Mouse (Mus musculus): ENCODE measurements around the gene Pim3. TPM values are rescaled to one million over a fixed set of nuclear protein-coding genes. Genes with fewer than 3 reads are reported as not detected.

Pim3 gene
- 73.8 and 74.6 TPM in 2 replicates for polyA plus RNA-seq (2015; fragmentation: Nextera tagmentation; extraction: Ambion mirVana)

DNA sequence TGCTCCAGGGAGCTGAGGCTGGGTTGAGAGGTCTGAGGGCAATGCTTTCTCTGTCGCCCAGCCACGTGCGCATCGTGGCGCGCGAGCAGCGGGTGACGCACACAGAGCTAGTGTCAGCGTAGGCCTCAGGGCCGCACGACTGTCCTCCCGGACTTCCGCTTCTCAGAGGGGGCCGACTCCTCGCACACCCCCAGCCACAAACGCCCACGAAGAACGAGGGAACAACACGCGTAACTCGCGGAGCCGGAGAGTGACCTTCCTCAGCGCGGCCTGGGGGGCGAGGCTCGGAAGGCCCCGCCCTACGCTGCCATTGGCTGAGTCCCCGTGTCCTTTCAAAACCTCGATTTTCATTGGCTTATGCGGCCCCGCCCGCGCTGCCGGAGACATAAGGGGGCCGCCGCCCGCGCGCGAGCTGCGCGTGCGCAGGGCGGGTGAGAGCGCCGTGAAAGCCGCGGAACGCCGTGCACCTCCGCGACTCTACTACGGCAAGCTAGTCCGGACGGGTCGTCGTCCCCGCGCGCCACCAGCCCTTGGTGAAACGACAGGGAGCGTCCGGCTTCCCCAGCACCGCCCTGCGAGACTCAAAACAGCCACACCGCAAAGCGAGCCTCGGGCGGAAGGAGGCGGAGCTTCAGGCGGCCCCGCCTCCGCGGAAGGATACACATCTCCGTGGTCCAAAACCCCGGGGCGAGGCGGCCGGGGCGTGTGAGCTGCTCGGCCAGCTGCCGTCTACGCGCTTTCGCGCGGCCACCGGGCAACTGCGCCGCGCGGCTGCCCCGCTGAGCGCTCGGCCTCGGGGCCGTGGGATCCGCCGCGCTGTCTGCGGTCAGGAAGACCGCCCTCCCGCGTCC is at the start of gene Pim3:
TSS of gene Pim3 (plus strand) at position 415 of the 851 bp plus-strand sequence.

DNA sequence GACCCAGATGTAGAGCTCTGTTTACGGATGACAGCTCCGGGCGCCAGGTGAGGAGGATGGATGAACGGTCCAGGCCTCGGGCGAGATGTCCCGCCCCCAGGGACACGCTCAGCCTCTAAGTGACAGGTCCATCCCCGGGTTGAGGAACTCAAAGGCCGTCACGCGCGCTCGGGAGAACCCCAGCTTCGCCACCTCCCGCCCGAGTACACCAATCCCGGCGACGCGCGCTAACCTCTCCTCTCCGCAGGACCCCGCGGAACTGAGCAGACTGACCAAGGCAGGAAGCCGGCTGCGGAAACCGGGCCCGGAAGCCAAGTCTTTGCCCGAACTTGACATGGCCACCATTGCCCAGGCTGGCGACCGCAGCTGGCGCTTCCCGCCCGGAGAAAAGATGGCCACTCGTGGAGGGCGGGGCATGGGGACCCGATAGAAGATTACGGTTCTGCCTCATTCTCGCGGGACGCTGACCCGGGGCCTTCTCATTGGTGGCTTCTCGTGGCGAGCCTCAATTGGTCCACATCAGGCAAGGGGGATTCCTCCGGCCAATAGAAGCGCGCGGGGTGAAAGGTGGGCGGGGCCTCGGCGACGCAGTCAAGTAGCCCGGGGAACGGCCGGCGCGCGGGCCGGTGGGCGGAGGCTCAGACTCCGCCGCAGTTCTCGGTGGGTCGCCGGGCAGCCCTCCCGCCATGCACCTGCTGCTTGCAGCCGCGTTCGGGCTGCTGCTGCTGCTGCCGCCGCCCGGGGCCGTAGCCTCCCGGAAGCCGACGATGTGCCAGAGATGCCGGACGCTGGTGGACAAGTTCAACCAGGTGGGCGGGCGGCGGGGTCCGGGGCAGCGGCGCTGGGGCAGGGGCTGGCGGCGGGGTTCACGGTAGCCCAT is 42.7 kb upstream of the Pim3 start, which contains the start of the genes Alg12 and Creld2:
TSS of gene Alg12 (minus strand) at position 293 of the 880 bp plus-strand sequence.
TSS of gene Creld2 (plus strand) at position 621 of the 880 bp plus-strand sequence.

Other genes starting within 250 kb of the Pim3 start
- gene Brd1, start 128.0 kb upstream of the Pim3 start, polyA plus RNA-seq (2015; fragmentation: Nextera tagmentation; extraction: Ambion mirVana): 11.1 and 11.2 TPM in 2 replicates
- 5.0 and 5.1 TPM in 2 replicates for gene Zbed4, start 110.5 kb upstream of the Pim3 start, polyA plus RNA-seq (2015; fragmentation: Nextera tagmentation; extraction: Ambion mirVana)
- 7.0 and 7.9 TPM in 2 replicates for gene Alg12, start 42.9 kb upstream of the Pim3 start, polyA plus RNA-seq (2015; fragmentation: Nextera tagmentation; extraction: Ambion mirVana)
- 44.6 and 52.2 TPM in 2 replicates for gene Creld2, start 42.5 kb upstream of the Pim3 start, polyA plus RNA-seq (2015; fragmentation: Nextera tagmentation; extraction: Ambion mirVana)
- 0.19 and 0.23 TPM in 2 replicates for gene Ttll8, start 92.2 kb downstream of the Pim3 start, polyA plus RNA-seq (2015; fragmentation: Nextera tagmentation; extraction: Ambion mirVana)
- gene Mlc1, start 116.8 kb downstream of the Pim3 start, polyA plus RNA-seq (2015; fragmentation: Nextera tagmentation; extraction: Ambion mirVana): 67.4 and 69.0 TPM in 2 replicates
- not detected in 2 replicates for gene Mov10l1, start 120.7 kb downstream of the Pim3 start, polyA plus RNA-seq (2015; fragmentation: Nextera tagmentation; extraction: Ambion mirVana)
- 13.4 and 14.9 TPM in 2 replicates for gene Panx2, start 197.5 kb downstream of the Pim3 start, polyA plus RNA-seq (2015; fragmentation: Nextera tagmentation; extraction: Ambion mirVana)
- gene Trabd, start 212.9 kb downstream of the Pim3 start, polyA plus RNA-seq (2015; fragmentation: Nextera tagmentation; extraction: Ambion mirVana): 29.1 and 35.5 TPM in 2 replicates
- 21.0 and 22.3 TPM in 2 replicates for gene Selenoo, start 226.9 kb downstream of the Pim3 start, polyA plus RNA-seq (2015; fragmentation: Nextera tagmentation; extraction: Ambion mirVana)

Measured in neural tube, postnatal 0 days (tissue).